Comparison of ENCODE assay signal across 24 mouse cellular contexts in genomic region chr1:53952395-53952794, GRCm38 (mm10).
DNase-seq lines count a peak whose midpoint lies in the region; ATAC-seq and TF ChIP-seq lines count a peak whose summit lies in the region.
"Had no signal": no experiment of that assay in that cellular context is flagged by ENCODE, and none has a peak within 500 bp of the region (broad histone marks: within the 10 kb centered on the region; RNA-seq: fewer than 3 reads in every experiment).

No protein-coding gene starts in this region.

- H3K27ac ChIP-seq in layer of hippocampus, adult 2 months = no peak overlapping the region
- no peak overlapping the region for H3K27ac ChIP-seq in limb, embryonic 14.5 days (replicated peaks; ENCODE audit: low read depth, low read length)
- H3K27ac ChIP-seq in limb, embryonic 10.5 days = no peak overlapping the region
- H3K27ac ChIP-seq: forebrain, embryonic 10.5 days; forebrain, embryonic 13.5 days; heart, adult 2 months; heart, embryonic 10.5 days; heart, embryonic 13.5 days; hindbrain, embryonic 14.5 days; hindbrain, postnatal 0 days had no signal

- DNase-seq in layer of hippocampus, adult 2 months (ENCODE audit: low spot score in 2 of 2) = peak; percentile 35 to 43
- DNase-seq in layer of hippocampus, postnatal 10 days (ENCODE audit: low spot score in 2 of 2) = no peak
- peak; percentile 30 for DNase-seq in limb, embryonic 14.5 days (ENCODE audit: low spot score)
- DNase-seq in limb, embryonic 10.5 days (ENCODE audit: low spot score) = no peak
- DNase-seq in neural tube, embryonic 10.5 days (ENCODE audit: extremely low spot score, low spot score) = no peak
- DNase-seq: adrenal gland, adult 2 months; adrenal gland, postnatal 14 days; cerebellum, adult 11-12 months; cerebellum, adult 8-10 months; cerebellum, postnatal 10 days; cerebellum, postnatal 36 days; gastrocnemius, postnatal 25 days; heart, adult 2 months; heart, postnatal 14 days; heart, postnatal 4 days had no signal

- no peaks in the 10 kb centered on the region for H3K4me1 ChIP-seq in limb, embryonic 14.5 days (ENCODE audit: control insufficient read depth, insufficient read depth, low read length)
- H3K4me1 ChIP-seq in limb, embryonic 10.5 days = no peaks in the 10 kb centered on the region
- H3K4me1 ChIP-seq: forebrain, embryonic 10.5 days; forebrain, embryonic 13.5 days; heart, embryonic 10.5 days; heart, embryonic 13.5 days had no signal

- no peak overlapping the region for H3K4me2 ChIP-seq in limb, embryonic 14.5 days (replicated peaks; ENCODE audit: low read depth, low read length, severe bottlenecking)
- H3K4me2 ChIP-seq: forebrain, embryonic 13.5 days; heart, embryonic 13.5 days; hindbrain, embryonic 14.5 days had no signal

- TF ChIP-seq POLR2A in limb, embryonic 14.5 days (IDR thresholded peaks at IDR 0.05; ENCODE audit: borderline replicate concordance, extremely low read depth, insufficient read depth, insufficient read length) = no peak

- H3K4me3 ChIP-seq in layer of hippocampus, adult 2 months = no peak overlapping the region
- H3K4me3 ChIP-seq in limb, embryonic 14.5 days (replicated peaks; ENCODE audit: low read length) = no peak overlapping the region
- no peak overlapping the region for H3K4me3 ChIP-seq in limb, embryonic 10.5 days
- H3K4me3 ChIP-seq: forebrain, embryonic 10.5 days; forebrain, embryonic 13.5 days; heart, adult 2 months; heart, embryonic 10.5 days; heart, embryonic 13.5 days had no signal

- TF ChIP-seq CTCF in layer of hippocampus, adult 2 months (conservative IDR thresholded peaks at IDR 0.05) = no peak

- H3K9me3 ChIP-seq in limb, embryonic 14.5 days (ENCODE audit: control insufficient read depth, low read length) = no peaks in the 10 kb centered on the region
- no peaks in the 10 kb centered on the region for H3K9me3 ChIP-seq in limb, embryonic 10.5 days (replicated peaks)
- H3K9me3 ChIP-seq: forebrain, embryonic 10.5 days; forebrain, embryonic 13.5 days; heart, embryonic 10.5 days; heart, embryonic 13.5 days had no signal

- ATAC-seq in limb, embryonic 14.5 days (ENCODE audit: low FRiP score, low read depth) = no peak
- ATAC-seq in megakaryocyte progenitor cell, adult 5-6 weeks (replicated peaks; ENCODE audit: poor library complexity) = peak; percentile 34; the same call in 1 of the 2 replicates
- ATAC-seq: CD4-positive, CD25-positive, alpha-beta regulatory T cell, adult 4 months; forebrain, embryonic 13.5 days; forebrain, embryonic 16.5 days; hindbrain, postnatal 0 days had no signal

- H3K9ac ChIP-seq in limb, embryonic 14.5 days (ENCODE audit: low read depth, low read length, severe bottlenecking) = no peak overlapping the region
- H3K9ac ChIP-seq: forebrain, embryonic 13.5 days; heart, embryonic 13.5 days; hindbrain, embryonic 14.5 days had no signal

- no peaks in the 10 kb centered on the region for H3K27me3 ChIP-seq in limb, embryonic 14.5 days (ENCODE audit: control insufficient read depth, insufficient read depth, low read length)
- no peaks in the 10 kb centered on the region for H3K27me3 ChIP-seq in limb, embryonic 10.5 days (ENCODE audit: low read depth, poor library complexity, severe bottlenecking)
- H3K27me3 ChIP-seq: forebrain, embryonic 13.5 days; heart, embryonic 13.5 days had no signal

- no peaks in the 10 kb centered on the region for H3K36me3 ChIP-seq in limb, embryonic 14.5 days (ENCODE audit: control insufficient read depth, insufficient read depth, low read length)
- H3K36me3 ChIP-seq in limb, embryonic 10.5 days = no peaks in the 10 kb centered on the region
- H3K36me3 ChIP-seq: forebrain, embryonic 10.5 days; heart, embryonic 10.5 days; heart, embryonic 13.5 days had no signal

- WGBS in limb, embryonic 14.5 days = 27% methylated on average over 5 of the region's 5 CpGs
- 57% methylated on average over 5 of the region's 5 CpGs for WGBS in limb, embryonic 10.5 days

Comparison
In these comparisons a context has a peak if more than half of its experiments do, and no peak if none do; other contexts are left out.
1. DNase-seq: peak in layer of hippocampus, adult 2 months (2 of 2) and limb, embryonic 14.5 days (single experiment); none in layer of hippocampus, postnatal 10 days (0 of 2), limb, embryonic 10.5 days (single experiment) and neural tube, embryonic 10.5 days (single experiment).